Mouse (Mus musculus) thymus, postnatal 14 days (tissue): ENCODE measurements around the gene Olfr628.
"Not testable (repeated sequence)": the region's sequence is repeated elsewhere in the genome, so short reads cannot be mapped to it uniquely, and the experiment has no call there.

Experiments used
- DNase-seq: peaks from one replicate; pipeline ENCODE4 v3.0.0; 2021

Olfr628 gene

DNA sequence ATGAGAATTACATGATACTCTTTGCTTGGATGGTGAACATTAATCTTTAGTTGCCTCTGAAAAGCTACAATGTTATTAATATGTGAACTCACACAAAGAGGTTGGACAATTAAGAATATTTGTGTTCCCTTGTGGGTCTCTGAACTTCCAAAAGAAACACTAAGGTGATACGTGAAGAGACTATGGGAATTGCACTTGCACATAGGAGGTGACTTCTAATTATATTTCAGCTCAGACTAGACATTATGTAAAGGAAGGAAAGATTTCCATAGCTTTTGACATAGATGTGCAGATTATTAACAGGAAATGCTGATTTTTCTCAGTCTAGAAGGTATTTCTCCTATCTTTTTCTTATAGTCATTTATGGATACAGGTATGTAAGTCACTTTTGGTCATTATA is at the start of gene Olfr628:
Olfr628 (plus strand) TSS at position 301 of the 400 bp plus-strand sequence.
- DNase-seq: no peak

DNA sequence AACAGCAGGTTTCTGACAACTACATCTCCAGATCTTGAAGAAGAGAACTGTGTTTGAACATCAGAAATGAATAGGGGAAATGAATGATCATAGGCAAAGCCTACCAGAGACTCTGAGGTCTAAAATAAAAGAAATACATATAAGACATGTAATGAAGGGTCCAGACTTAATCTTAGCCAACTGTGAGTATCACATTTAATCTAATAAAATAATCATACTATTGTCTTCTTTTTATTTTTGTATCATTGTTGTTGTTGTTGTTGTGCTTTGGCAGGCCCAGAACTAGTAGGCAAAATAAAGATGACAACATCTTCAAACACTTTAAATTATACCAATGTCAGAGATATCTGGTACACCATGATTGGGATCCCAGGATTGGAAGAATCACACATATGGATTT is 47.8 kb upstream of the Olfr628 start, which contains the start of gene Olfr625-ps1:
Olfr625-ps1 (plus strand) TSS at position 301 of the 400 bp plus-strand sequence.
- DNase-seq: no peak

DNA sequence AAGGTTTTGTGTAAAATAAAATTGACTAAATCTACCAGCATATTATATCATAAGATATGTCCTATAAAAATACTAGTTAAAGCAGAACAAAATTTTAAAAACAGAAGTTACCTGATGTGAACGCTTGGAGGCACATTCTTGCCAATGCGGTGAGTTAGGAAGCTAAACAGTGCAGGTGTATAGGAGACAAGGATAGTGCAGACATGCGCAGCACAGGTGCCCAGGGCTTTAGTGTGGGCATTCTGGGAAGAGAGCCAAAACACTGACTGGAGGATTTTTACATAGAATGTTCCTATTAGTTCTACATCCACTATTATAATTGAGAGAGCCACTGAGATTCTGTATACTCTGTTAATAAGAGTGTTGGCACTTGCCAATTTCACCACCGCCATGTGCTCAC is 30.7 kb upstream of the Olfr628 start:
- DNase-seq: no peak

GRCm38 (mm10) chr7:103712024-103712423 is 18.1 kb upstream of the Olfr628 start:
- DNase-seq: peak; percentile 14

DNA sequence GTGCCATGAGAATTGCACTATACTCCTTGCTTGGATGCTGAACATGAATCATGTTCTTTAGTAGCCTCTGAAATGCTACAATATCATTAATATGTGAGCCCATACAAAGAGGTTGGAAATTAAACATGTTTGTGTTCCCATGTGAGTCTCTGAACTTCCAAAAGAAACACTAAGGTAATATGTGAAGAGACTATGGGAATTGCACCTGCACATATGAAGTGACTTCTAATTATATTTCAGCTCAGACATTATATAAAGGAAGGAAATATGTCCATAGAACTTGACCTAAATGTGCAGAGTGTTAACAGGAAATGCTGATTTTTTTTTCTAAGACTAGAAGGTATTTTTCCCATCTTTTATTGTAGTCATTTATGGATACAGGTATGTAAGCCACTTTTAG is 15.8 kb upstream of the Olfr628 start, which contains the start of gene Olfr243:
Olfr243 (plus strand) TSS at position 301 of the 400 bp plus-strand sequence.
- DNase-seq: no peak

DNA sequence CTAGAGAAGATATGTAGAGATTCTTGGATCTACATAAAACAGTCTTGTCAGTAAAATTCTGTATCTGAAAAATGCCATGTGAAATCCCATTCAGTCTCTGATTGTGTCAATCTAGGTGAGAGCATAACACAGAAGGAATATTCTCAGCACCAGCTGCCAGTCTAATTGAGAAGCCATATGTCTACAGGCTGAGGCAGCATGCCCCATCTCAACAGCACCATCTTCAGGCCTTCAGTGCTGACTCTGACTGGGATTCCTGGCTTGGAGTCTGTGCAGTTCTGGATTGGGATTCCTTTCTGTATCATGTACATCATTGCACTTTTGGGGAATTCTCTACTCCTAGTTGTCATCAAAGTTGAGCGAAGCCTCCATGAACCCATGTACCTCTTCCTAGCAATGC is 13.8 kb upstream of the Olfr628 start:
- not testable (repeated sequence) for DNase-seq

DNA sequence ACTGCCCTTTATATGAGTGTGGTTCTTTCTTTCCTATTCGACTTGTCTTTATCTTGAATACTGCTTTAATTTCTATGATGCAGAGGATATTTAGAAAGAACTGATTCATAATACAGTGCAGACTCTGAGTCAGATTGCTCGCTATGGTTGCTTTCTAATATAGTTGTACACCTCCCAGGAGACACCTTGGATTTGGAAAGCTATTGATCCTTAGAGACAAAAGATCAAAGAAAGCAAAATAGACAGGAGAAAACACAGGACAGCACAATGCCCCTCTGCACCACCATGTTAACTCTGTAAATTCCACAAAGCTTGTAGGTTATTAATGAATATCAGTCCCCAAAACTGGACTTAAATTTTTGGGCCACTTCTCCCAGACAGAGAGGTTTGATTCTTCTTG is 14.7 kb downstream of the Olfr628 start, which contains the start of gene Olfr629:
Olfr629 (minus strand) TSS at position 101 of the 400 bp plus-strand sequence.
- DNase-seq: no peak

- no peak for DNase-seq
Measured at GRCm38 (mm10) chr7:103757233-103757632, 27.1 kb downstream of the Olfr628 start, which contains the start of gene Olfr630. Olfr630 (minus strand) TSS chr7:103757333.

DNA sequence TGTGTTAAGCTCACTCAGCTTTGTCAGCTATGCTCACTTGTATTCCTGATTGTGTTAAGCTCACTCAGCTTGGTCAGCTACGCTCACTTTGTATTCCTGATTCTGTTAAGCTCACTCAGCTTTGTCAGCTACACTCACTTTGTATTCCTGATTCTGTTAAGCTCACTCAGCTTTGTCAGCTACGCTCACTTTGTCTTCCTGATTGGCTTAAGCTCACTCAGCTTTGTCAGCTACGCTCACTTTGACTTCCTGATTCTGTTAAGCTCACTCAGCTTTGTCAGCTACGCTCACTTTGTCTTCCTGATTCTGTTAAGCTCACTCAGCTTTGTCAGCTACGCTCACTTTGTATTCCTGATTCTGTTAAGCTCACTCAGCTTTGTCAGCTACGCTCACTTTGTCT is 32.0 kb downstream of the Olfr628 start:
- DNase-seq: not testable (repeated sequence)

DNA sequence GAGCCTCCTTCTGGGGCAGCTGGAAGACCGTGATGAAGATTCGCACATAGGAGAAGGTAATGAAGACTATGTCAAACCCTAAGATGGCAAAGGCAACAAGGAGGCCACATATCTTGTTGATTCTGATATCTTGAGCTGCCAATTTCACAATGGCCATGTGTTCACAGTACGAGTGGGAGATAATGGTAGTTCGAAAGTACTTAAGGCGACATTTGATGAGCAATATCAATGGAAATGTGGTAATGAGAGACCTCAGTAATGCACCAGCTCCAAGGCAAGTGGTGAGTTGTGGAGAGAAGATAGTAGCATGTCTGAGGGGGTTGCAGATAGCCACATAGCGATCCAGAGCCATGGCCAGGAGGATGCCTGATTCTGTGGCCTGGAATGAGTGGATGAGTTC is 37.5 kb downstream of the Olfr628 start:
- not testable (repeated sequence) for DNase-seq

DNA sequence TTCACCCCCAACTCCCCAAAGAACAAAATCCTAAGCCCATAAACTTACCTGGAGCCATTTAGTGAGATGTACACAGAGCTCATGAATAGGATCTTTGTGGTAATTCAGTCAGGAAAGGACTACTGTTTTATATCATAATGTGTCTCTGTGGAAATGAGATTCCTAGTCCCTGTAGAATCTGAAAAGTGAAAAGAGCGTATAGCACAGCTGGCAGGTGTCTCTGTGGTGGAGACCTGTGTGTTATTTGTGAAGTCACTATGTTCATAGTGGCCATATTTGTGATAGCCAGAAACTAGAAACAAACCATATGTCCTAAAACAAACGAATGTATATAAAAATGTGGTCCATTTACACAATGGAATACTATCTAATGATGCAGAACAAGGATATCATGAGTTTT is 41.3 kb downstream of the Olfr628 start, which contains the start of gene Olfr69:
Olfr69 (minus strand) TSS at position 101 of the 400 bp plus-strand sequence.
- DNase-seq: no peak

- DNase-seq: not testable (repeated sequence)
Measured at GRCm38 (mm10) chr7:103777652-103778051, 47.5 kb downstream of the Olfr628 start.

- no peak for DNase-seq
Measured at GRCm38 (mm10) chr7:103779598-103779997, 49.4 kb downstream of the Olfr628 start, which contains the start of gene Olfr68. Olfr68 (minus strand) TSS chr7:103779698.
